Mouse (Mus musculus) liver, postnatal 0 days (tissue): ENCODE data around the gene Hsd17b6. TPM values are rescaled to one million over a fixed set of nuclear protein-coding genes. Genes with fewer than 3 reads are reported as not detected.

Experiments used
- ATAC-seq: fragments of 200-750 bp; cut with Nextera tagmentation; 2 replicates; pipeline ENCODE4 v1.8.0; 2017; ENCODE audit warnings: mild to moderate bottlenecking, moderate library complexity
- DNase-seq: peaks from one replicate; pipeline ENCODE4 v3.0.0-alpha.2; 2016
- H3K27ac ChIP-seq: fragments of 300-500 bp; sonication (generic); 2 replicates; pipeline ENCODE4 v1.5.1; 2014; ENCODE audit warnings: antibody characterized with exemption, moderate library complexity, mild to moderate bottlenecking, low read depth
- H3K27me3 ChIP-seq: fragments of 300-500 bp; sonication (generic); 2 replicates; pipeline ENCODE4 v1.6.1; 2014; ENCODE audit warnings: low read length, control low read depth, mixed read lengths; ENCODE audit not compliant: insufficient read depth
- H3K36me3 ChIP-seq: fragments of 300-500 bp; sonication (generic); replicated peaks from 2 replicates; pipeline ENCODE4 v1.6.1; 2014; ENCODE audit warnings: mild to moderate bottlenecking, control low read depth, low read length, moderate library complexity, mixed read lengths; ENCODE audit not compliant: insufficient read depth
- H3K4me1 ChIP-seq: fragments of 300-500 bp; sonication (generic); 2 replicates; pipeline ENCODE4 v1.6.1; 2014; ENCODE audit warnings: antibody characterized with exemption, mild to moderate bottlenecking, control low read depth; ENCODE audit not compliant: insufficient read depth
- H3K4me2 ChIP-seq: fragments of 300-500 bp; sonication (generic); 2 replicates; pipeline ENCODE4 v1.6.1; 2014; ENCODE audit warnings: low read depth, mild to moderate bottlenecking, low read length, moderate library complexity, mixed read lengths
- H3K4me3 ChIP-seq: fragments of 300-500 bp; sonication (generic); 2 replicates; pipeline ENCODE4 v1.5.1; 2014; ENCODE audit warnings: low read depth, low read length
- H3K9ac ChIP-seq: fragments of 300-500 bp; sonication (generic); replicated peaks from 2 replicates; pipeline ENCODE4 v1.6.1; 2014; ENCODE audit warnings: mild to moderate bottlenecking, moderate library complexity
- H3K9me3 ChIP-seq: fragments of 300-500 bp; sonication (generic); 2 replicates; pipeline ENCODE4 v1.6.1; 2016; ENCODE audit warnings: mild to moderate bottlenecking, control low read depth, low read length, mixed read lengths
- CTCF ChIP-seq: sonication (generic); IDR thresholded peaks from 2 replicates; pipeline ENCODE4 v1.5.1; 2016; ENCODE audit warnings: antibody characterized with exemption, low read depth
- EP300 ChIP-seq: IDR thresholded peaks from 2 replicates; pipeline ENCODE4 v1.6.1; 2016; ENCODE audit warnings: antibody characterized with exemption, low read depth, mild to moderate bottlenecking
- WGBS: fragments of 180-500 bp; shearing (Covaris S2); extraction: QIAGEN DNeasy Blood & Tissue Kit; methylation state at CpG from one replicate; pipeline ENCODE4 v1.1.7; 2014; ENCODE audit not compliant: insufficient replicate concordance; 5-methylcytosine and 5-hydroxymethylcytosine counted together
- polyA plus RNA-seq: library from polyadenylated mRNA; unstranded; fragments of >200 nt; fragmentation: Nextera tagmentation; extraction: Ambion mirVana; gene quantifications from 2 replicates; pipeline ENCODE4 v1.2.1, GENCODE M21; 2015

The Hsd17b6 gene
- polyA plus RNA-seq, 1 experiment from 2014 or later = 32.4 TPM

- Histone ChIP-seq H3K4me3 (no peak overlapping the region), H3K27me3 (no peaks in the 10 kb centered on the region), H3K4me2 (no peak overlapping the region), H3K4me1 (peaks cover 22% of the 10 kb centered on the region), H3K9ac (no peak overlapping the region), H3K27ac (no peak overlapping the region), H3K9me3 (no peaks in the 10 kb centered on the region), H3K36me3 (peaks cover 81% of the 10 kb centered on the region)
- ATAC-seq (no peak), DNase-seq (no peak)
- TF ChIP-seq CTCF (no peak), EP300 (no peak)
- WGBS = 65% methylated on average over 3 of the region's 3 CpGs
Measured at GRCm38 (mm10) chr10:128043041-128043835, 35.8 kb upstream of the Hsd17b6 start.

DNA sequence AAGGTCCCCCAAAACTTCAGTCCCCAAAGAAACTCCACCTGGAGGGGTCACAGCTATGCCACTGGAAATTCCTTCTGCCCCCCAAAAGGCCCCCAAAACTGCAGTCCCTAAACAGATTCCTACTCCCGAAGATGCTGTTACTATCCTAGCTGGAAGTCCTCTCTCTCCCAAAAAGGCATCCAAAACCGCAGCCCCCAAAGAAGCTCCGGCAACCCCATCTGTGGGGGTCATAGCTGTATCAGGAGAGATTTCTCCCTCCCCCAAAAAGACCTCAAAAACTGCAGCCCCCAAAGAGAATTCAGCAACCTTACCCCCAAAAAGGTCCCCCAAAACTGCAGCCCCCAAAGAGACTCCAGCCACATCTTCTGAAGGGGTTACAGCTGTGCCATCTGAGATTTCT, 35.1 kb upstream of the Hsd17b6 start:
- Histone ChIP-seq H3K27me3 (no peaks in the 10 kb centered on the region), H3K9me3 (no peaks in the 10 kb centered on the region), H3K4me2 (no peak overlapping the region), H3K4me3 (no peak overlapping the region), H3K36me3 (peaks cover 77% of the 10 kb centered on the region), H3K9ac (no peak overlapping the region), H3K4me1 (peaks cover 24% of the 10 kb centered on the region), H3K27ac (no peak overlapping the region)
- DNase-seq = no peak
- TF ChIP-seq EP300 (no peak), CTCF (no peak)
- ATAC-seq = no peak
- 90% methylated on average over 3 of the region's 3 CpGs for WGBS

DNA sequence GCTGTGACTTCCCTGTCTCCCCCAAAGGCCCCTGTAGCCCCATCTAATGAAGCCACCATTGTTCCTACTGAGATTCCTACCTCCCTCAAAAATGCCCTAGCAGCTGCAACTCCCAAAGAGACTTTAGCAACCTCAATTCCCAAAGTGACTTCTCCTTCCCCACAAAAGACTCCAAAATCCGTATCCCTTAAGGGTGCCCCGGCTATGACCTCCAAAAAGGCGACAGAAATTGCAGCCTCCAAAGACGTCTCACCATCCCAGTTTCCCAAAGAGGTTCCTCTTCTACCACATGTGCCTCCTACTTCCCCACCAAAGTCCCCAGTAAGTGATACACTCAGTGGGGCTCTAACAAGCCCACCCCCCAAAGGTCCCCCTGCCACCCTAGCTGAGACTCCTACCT, 34.2 kb upstream of the Hsd17b6 start:
- no peaks in the 10 kb centered on the region for H3K9me3 ChIP-seq
- no peak overlapping the region for H3K27ac ChIP-seq
- TF ChIP-seq CTCF (no peak), EP300 (no peak)
- no peak overlapping the region for H3K9ac ChIP-seq
- no peak overlapping the region for H3K4me2 ChIP-seq
- 74% methylated on average over 4 of the region's 4 CpGs for WGBS
- peaks cover 73% of the 10 kb centered on the region for H3K36me3 ChIP-seq
- H3K27me3 ChIP-seq = no peaks in the 10 kb centered on the region
- H3K4me1 ChIP-seq = peaks cover 33% of the 10 kb centered on the region
- DNase-seq (no peak), ATAC-seq (no peak)
- H3K4me3 ChIP-seq = no peak overlapping the region

DNA sequence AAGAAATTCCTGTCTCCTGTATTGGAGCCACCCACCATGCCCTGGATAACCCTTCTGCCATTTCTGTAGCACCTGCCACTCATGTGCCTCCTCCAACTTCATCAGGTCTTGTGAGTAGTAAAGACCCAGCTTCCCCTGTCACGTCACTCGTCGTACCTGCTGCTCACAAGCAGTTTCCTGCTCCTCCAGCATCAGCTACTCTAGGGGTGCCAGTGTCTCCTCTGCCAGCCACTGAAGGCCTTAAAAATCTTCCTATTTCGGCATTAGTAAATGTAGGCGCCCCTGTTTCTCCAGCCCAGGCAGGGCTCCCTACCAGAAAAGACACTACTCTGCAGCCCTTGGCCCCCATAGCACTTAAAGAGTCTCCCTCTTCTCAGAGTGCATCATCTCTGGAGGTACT, 32.9 kb upstream of the Hsd17b6 start:
- no peak for DNase-seq
- H3K4me1 ChIP-seq = peaks cover 33% of the 10 kb centered on the region
- H3K4me2 ChIP-seq = no peak overlapping the region
- TF ChIP-seq CTCF (no peak), EP300 (no peak)
- H3K9me3 ChIP-seq = no peaks in the 10 kb centered on the region
- H3K9ac ChIP-seq = no peak overlapping the region
- no peak for ATAC-seq
- H3K27ac ChIP-seq = no peak overlapping the region
- H3K36me3 ChIP-seq = peaks cover 61% of the 10 kb centered on the region
- 88% methylated on average over 5 of the region's 5 CpGs for WGBS
- H3K27me3 ChIP-seq = no peaks in the 10 kb centered on the region
- H3K4me3 ChIP-seq = no peak overlapping the region

- no peak for TF ChIP-seq CTCF
- TF ChIP-seq EP300 = no peak
- WGBS = 69% methylated on average over 3 of the region's 3 CpGs
- H3K4me2 ChIP-seq = no peak overlapping the region
- H3K27ac ChIP-seq = no peak overlapping the region
- no peak for DNase-seq
- peaks cover 58% of the 10 kb centered on the region for H3K36me3 ChIP-seq
- H3K4me1 ChIP-seq = peaks cover 34% of the 10 kb centered on the region
- no peak overlapping the region for H3K4me3 ChIP-seq
- no peaks in the 10 kb centered on the region for H3K9me3 ChIP-seq
- no peaks in the 10 kb centered on the region for H3K27me3 ChIP-seq
- ATAC-seq = no peak
- H3K9ac ChIP-seq = peak overlapping the region; percentile 30; the same call in 1 of the 2 replicates
Measured at GRCm38 (mm10) chr10:128039858-128040257, 32.4 kb upstream of the Hsd17b6 start.

DNA sequence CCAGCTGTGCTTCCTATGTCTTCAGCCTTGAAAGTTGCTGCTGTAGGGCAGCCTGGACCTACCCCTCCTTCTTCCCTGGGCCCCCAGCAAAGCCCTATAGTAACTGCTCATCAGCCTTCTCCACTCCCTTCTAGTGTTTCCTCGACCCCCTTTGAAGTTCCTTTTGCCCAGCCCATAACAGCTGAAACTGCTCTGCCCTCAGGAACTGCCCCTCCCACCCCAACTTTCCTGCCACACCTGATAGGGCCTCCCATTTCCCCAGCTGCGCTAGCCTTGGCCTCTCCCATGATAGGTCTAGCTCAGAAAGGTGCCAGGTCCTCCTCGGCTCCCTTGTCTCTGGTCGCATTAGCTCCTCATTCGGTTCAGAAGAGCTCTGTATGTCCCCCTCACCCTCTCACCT, 31.8 kb upstream of the Hsd17b6 start:
- 44% methylated on average over 5 of the region's 5 CpGs for WGBS

More for the DNA sequence above, 31.8 kb upstream of the Hsd17b6 start:
- Histone ChIP-seq H3K27me3 (no peaks in the 10 kb centered on the region), H3K4me3 (no peak overlapping the region), H3K4me2 (peak overlapping the region; percentile 90), H3K27ac (no peak overlapping the region), H3K9me3 (no peaks in the 10 kb centered on the region), H3K4me1 (peaks cover 35% of the 10 kb centered on the region), H3K36me3 (peaks cover 51% of the 10 kb centered on the region), H3K9ac (peak overlapping the region; percentile 30)
- TF ChIP-seq EP300 = no peak
- no peak for TF ChIP-seq CTCF
- ATAC-seq (no peak), DNase-seq (peak; percentile 29)
